ENCODE assay signal across 30 mouse cellular contexts in genomic region chr15:40281078-40281720, GRCm38 (mm10).
DNase-seq lines count a peak whose midpoint lies in the region; ATAC-seq lines count a peak whose summit lies in the region.
"Had no signal": no experiment of that assay in that cellular context is flagged by ENCODE, and none has a peak within 500 bp of the region (broad histone marks: within the 10 kb centered on the region; RNA-seq: fewer than 3 reads in every experiment).

No protein-coding gene starts in this region.

- no peak overlapping the region for H3K4me3 ChIP-seq in hindbrain, embryonic 16.5 days (ENCODE audit: low read length)
- H3K4me3 ChIP-seq in hindbrain, embryonic 10.5 days = no peak overlapping the region
- H3K4me3 ChIP-seq in forebrain, embryonic 16.5 days (replicated peaks; ENCODE audit: low read length) = no peak overlapping the region
- H3K4me3 ChIP-seq: heart, embryonic 10.5 days; heart, embryonic 15.5 days; kidney, embryonic 15.5 days; limb, embryonic 13.5 days; lung, embryonic 15.5 days; midbrain, embryonic 10.5 days; myocyte; neural tube, embryonic 12.5 days had no signal

- DNase-seq in cerebellum, postnatal 14 days = peak; percentile 69 to 75
- DNase-seq in cerebellum, postnatal 36 days = no peak
- DNase-seq in hindbrain, embryonic 10.5 days (ENCODE audit: low spot score) = no peak
- peak; percentile 30 to 66 for DNase-seq in layer of hippocampus, postnatal 14 days (ENCODE audit: low spot score in 2 of 2)
- DNase-seq in layer of hippocampus, adult 9-11 months = no peak
- DNase-seq in ovary, postnatal 10 days (ENCODE audit: low spot score) = no peak
- DNase-seq: adrenal gland, postnatal 14 days; cerebellum, adult 8-10 months; gastrocnemius, postnatal 25 days; heart, adult 11 months; heart, postnatal 36 days; kidney, adult 18-20 months; kidney, postnatal 25 days; thymus, adult 18-20 months; thymus, postnatal 25 days had no signal

- H3K27ac ChIP-seq in hindbrain, embryonic 16.5 days (ENCODE audit: low read depth, low read length) = no peak overlapping the region
- H3K27ac ChIP-seq in hindbrain, embryonic 10.5 days = no peak overlapping the region
- H3K27ac ChIP-seq in forebrain, embryonic 16.5 days (ENCODE audit: low read length) = peak overlapping the region; percentile 65
- H3K27ac ChIP-seq: heart, embryonic 10.5 days; heart, embryonic 15.5 days; hindbrain, embryonic 14.5 days; kidney, embryonic 15.5 days; limb, embryonic 13.5 days; lung, embryonic 15.5 days; midbrain, embryonic 10.5 days; neural tube, embryonic 12.5 days; stomach, postnatal 0 days had no signal

- no peak overlapping the region for H3K4me2 ChIP-seq in hindbrain, embryonic 16.5 days (ENCODE audit: low read length)
- H3K4me2 ChIP-seq in forebrain, embryonic 16.5 days (ENCODE audit: low read length) = no peak overlapping the region
- H3K4me2 ChIP-seq: heart, embryonic 15.5 days; hindbrain, embryonic 14.5 days; kidney, embryonic 15.5 days; limb, embryonic 13.5 days; liver, embryonic 11.5 days; lung, embryonic 15.5 days; neural tube, embryonic 12.5 days had no signal

- H3K9me3 ChIP-seq in hindbrain, embryonic 16.5 days (ENCODE audit: control insufficient read depth, low read length) = no peaks in the 10 kb centered on the region
- peaks cover 2% of the 10 kb centered on the region; the same call in 1 of the 2 replicates for H3K9me3 ChIP-seq in hindbrain, embryonic 10.5 days
- no peaks in the 10 kb centered on the region for H3K9me3 ChIP-seq in forebrain, embryonic 16.5 days (ENCODE audit: control insufficient read depth, low read length)
- H3K9me3 ChIP-seq: heart, embryonic 10.5 days; heart, embryonic 15.5 days; kidney, embryonic 15.5 days; limb, embryonic 13.5 days; lung, embryonic 15.5 days; neural tube, embryonic 12.5 days had no signal

- H3K27me3 ChIP-seq in hindbrain, embryonic 16.5 days (replicated peaks; ENCODE audit: control insufficient read depth, insufficient read depth, low read length) = no peaks in the 10 kb centered on the region
- no peaks in the 10 kb centered on the region for H3K27me3 ChIP-seq in hindbrain, embryonic 10.5 days (ENCODE audit: insufficient read depth, poor library complexity, severe bottlenecking)
- H3K27me3 ChIP-seq in forebrain, embryonic 16.5 days (replicated peaks; ENCODE audit: control insufficient read depth, insufficient read depth, low read length) = no peaks in the 10 kb centered on the region
- H3K27me3 ChIP-seq: heart, embryonic 15.5 days; kidney, embryonic 15.5 days; limb, embryonic 13.5 days; lung, embryonic 15.5 days; neural tube, embryonic 12.5 days; Patski had no signal

- no peaks in the 10 kb centered on the region for H3K36me3 ChIP-seq in hindbrain, embryonic 16.5 days (ENCODE audit: control insufficient read depth, insufficient read depth, low read length)
- no peaks in the 10 kb centered on the region for H3K36me3 ChIP-seq in hindbrain, embryonic 10.5 days
- no peaks in the 10 kb centered on the region for H3K36me3 ChIP-seq in forebrain, embryonic 16.5 days (ENCODE audit: control insufficient read depth, insufficient read depth)
- H3K36me3 ChIP-seq: heart, embryonic 10.5 days; heart, embryonic 15.5 days; kidney, embryonic 15.5 days; limb, embryonic 13.5 days; lung, embryonic 15.5 days; midbrain, embryonic 10.5 days; neural tube, embryonic 12.5 days had no signal

- H3K4me1 ChIP-seq in hindbrain, embryonic 16.5 days (ENCODE audit: control insufficient read depth, insufficient read depth, low read depth, low read length) = no peaks in the 10 kb centered on the region
- H3K4me1 ChIP-seq in hindbrain, embryonic 10.5 days (replicated peaks) = peaks cover 6% of the 10 kb centered on the region; the same call in 1 of the 2 replicates
- H3K4me1 ChIP-seq in forebrain, embryonic 16.5 days (replicated peaks; ENCODE audit: control insufficient read depth, insufficient read depth, low read length) = peaks cover 4% of the 10 kb centered on the region; the same call in 1 of the 2 replicates
- H3K4me1 ChIP-seq: heart, embryonic 10.5 days; heart, embryonic 15.5 days; kidney, embryonic 15.5 days; limb, embryonic 13.5 days; lung, embryonic 15.5 days; midbrain, embryonic 10.5 days; neural tube, embryonic 12.5 days had no signal

- WGBS in hindbrain, embryonic 16.5 days = 79% methylated on average over 1 of the region's 1 CpGs
- 76% methylated on average over 1 of the region's 1 CpGs for whole genome bisulfite sequencing in hindbrain, embryonic 10.5 days
- whole genome bisulfite sequencing in forebrain, embryonic 16.5 days = 57% methylated on average over 1 of the region's 1 CpGs

- H3K9ac ChIP-seq in hindbrain, embryonic 16.5 days (ENCODE audit: low read depth, low read length) = no peak overlapping the region
- no peak overlapping the region for H3K9ac ChIP-seq in forebrain, embryonic 16.5 days (replicated peaks; ENCODE audit: low read depth, low read length)
- H3K9ac ChIP-seq: heart, embryonic 15.5 days; hindbrain, embryonic 14.5 days; kidney, embryonic 15.5 days; limb, embryonic 13.5 days; lung, embryonic 15.5 days; neural tube, embryonic 12.5 days had no signal

- peak; percentile 61; the same call in 1 of the 2 replicates for ATAC-seq in hindbrain, embryonic 16.5 days
- peak; percentile 78 for ATAC-seq in forebrain, embryonic 16.5 days
- ATAC-seq: midbrain, embryonic 16.5 days; Patski had no signal

Comparison
In these comparisons a context has a peak if more than half of its experiments do, and no peak if none do; other contexts are left out.
1. DNase-seq: peak in cerebellum, postnatal 14 days (2 of 2) and layer of hippocampus, postnatal 14 days (2 of 2); none in cerebellum, postnatal 36 days (0 of 2), hindbrain, embryonic 10.5 days (single experiment), layer of hippocampus, adult 9-11 months (single experiment) and ovary, postnatal 10 days (single experiment).